Mouse (Mus musculus) heart, embryonic 15.5 days (tissue): ENCODE measurements around the gene Cdk17. TPM values are rescaled to one million over a fixed set of nuclear protein-coding genes. Genes with fewer than 3 reads are reported as not detected.

Experiments
- ATAC-seq: fragments of 200-750 bp; cut with Nextera tagmentation; replicated peaks from 2 replicates; pipeline ENCODE4 v1.8.0; 2017; ENCODE audit warnings: low read depth, moderate TSS enrichment; ENCODE audit not compliant: insufficient number of reproducible peaks, insufficient read depth, low FRiP score
- H3K27ac ChIP-seq: fragments of 300-500 bp; sonication (generic); 2 replicates; pipeline ENCODE4 v1.5.1; 2015; ENCODE audit warnings: mild to moderate bottlenecking, inconsistent platforms
- H3K27me3 ChIP-seq: fragments of 300-500 bp; sonication (generic); 2 replicates; pipeline ENCODE4 v1.6.1; 2015; ENCODE audit warnings: inconsistent platforms
- H3K36me3 ChIP-seq: fragments of 300-500 bp; sonication (generic); 2 replicates; pipeline ENCODE4 v1.6.1; 2015; ENCODE audit warnings: mild to moderate bottlenecking, inconsistent platforms
- H3K4me1 ChIP-seq: fragments of 300-500 bp; sonication (generic); replicated peaks from 2 replicates; pipeline ENCODE4 v1.6.1; 2015; ENCODE audit warnings: inconsistent platforms
- H3K4me2 ChIP-seq: fragments of 300-500 bp; sonication (generic); 2 replicates; pipeline ENCODE4 v1.6.1; 2015; ENCODE audit warnings: inconsistent platforms, mild to moderate bottlenecking, moderate library complexity
- H3K4me3 ChIP-seq: fragments of 300-500 bp; sonication (generic); 2 replicates; pipeline ENCODE4 v1.5.1; 2015; ENCODE audit warnings: mild to moderate bottlenecking, inconsistent platforms
- H3K9ac ChIP-seq: fragments of 300-500 bp; sonication (generic); 2 replicates; pipeline ENCODE4 v1.6.1; 2015; ENCODE audit warnings: mild to moderate bottlenecking, inconsistent platforms
- H3K9me3 ChIP-seq: fragments of 300-500 bp; sonication (generic); replicated peaks from 2 replicates; pipeline ENCODE4 v1.6.1; 2016; ENCODE audit warnings: inconsistent platforms
- WGBS: fragments of 180-500 bp; shearing (Covaris S2); methylation state at CpG from one replicate; pipeline ENCODE4 v1.1.7; 2015; ENCODE audit warnings: mixed read lengths; 5-methylcytosine and 5-hydroxymethylcytosine counted together
- polyA plus RNA-seq: library from polyadenylated mRNA; unstranded; fragments of >200 nt; fragmentation: Nextera tagmentation; extraction: Ambion mirVana; gene quantifications from 2 replicates; pipeline ENCODE4 v1.2.1, GENCODE M21; 2015

The Cdk17 gene
- polyA plus RNA-seq, 1 experiment from 2014 or later: 16.7 TPM

- Histone ChIP-seq H3K4me2 (peak overlapping the region; percentile 76), H3K4me3 (peak overlapping the region; percentile 91), H3K9ac (peak overlapping the region; percentile 97), H3K9me3 (no peaks in the 10 kb centered on the region), H3K27ac (peak overlapping the region; percentile 99), H3K27me3 (no peaks in the 10 kb centered on the region), H3K36me3 (no peaks in the 10 kb centered on the region), H3K4me1 (peaks cover 22% of the 10 kb centered on the region)
- under 1% methylated on average over 20 of the region's 26 CpGs for WGBS
- peak; percentile 91 for ATAC-seq
Measured at GRCm38 (mm10) chr10:93160497-93160806, 223 bp upstream of the Cdk17 start.

- peaks cover 33% of the 10 kb centered on the region for H3K4me1 ChIP-seq
- no peaks in the 10 kb centered on the region for H3K27me3 ChIP-seq
- H3K4me3 ChIP-seq: peak overlapping the region; percentile 91
- no peaks in the 10 kb centered on the region for H3K36me3 ChIP-seq
- peak; percentile 43 for ATAC-seq
- peak overlapping the region; percentile 97 for H3K9ac ChIP-seq
- 1% methylated on average over 32 of the region's 33 CpGs for WGBS
- H3K27ac ChIP-seq: peak overlapping the region; percentile 99
- no peaks in the 10 kb centered on the region for H3K9me3 ChIP-seq
- peak overlapping the region; percentile 76 for H3K4me2 ChIP-seq
Measured at GRCm38 (mm10) chr10:93161511-93162275, 1.0 kb downstream of the Cdk17 start.

GRCm38 (mm10) chr10:93162276-93162971 lies 1.7 kb downstream of the Cdk17 start:
- WGBS: 27% methylated on average over 11 of the region's 11 CpGs
- ATAC-seq: no peak

GRCm38 (mm10) chr10:93162972-93163660 lies 2.4 kb downstream of the Cdk17 start:
- H3K4me3 ChIP-seq: peak overlapping the region; percentile 18
- H3K9ac ChIP-seq: no peak overlapping the region
- ATAC-seq: no peak
- no peak overlapping the region for H3K27ac ChIP-seq
- WGBS: 70% methylated on average over 7 of the region's 7 CpGs
- no peaks in the 10 kb centered on the region for H3K36me3 ChIP-seq
- no peaks in the 10 kb centered on the region for H3K9me3 ChIP-seq
- no peaks in the 10 kb centered on the region for H3K27me3 ChIP-seq
- H3K4me1 ChIP-seq: peaks cover 34% of the 10 kb centered on the region
- H3K4me2 ChIP-seq: peak overlapping the region; percentile 76

More at GRCm38 (mm10) chr10:93162276-93162971, 1.7 kb downstream of the Cdk17 start:
- H3K4me3 ChIP-seq: peak overlapping the region; percentile 91
- H3K9ac ChIP-seq: peak overlapping the region; percentile 97
- H3K27me3 ChIP-seq: no peaks in the 10 kb centered on the region
- H3K27ac ChIP-seq: peak overlapping the region; percentile 99
- H3K36me3 ChIP-seq: no peaks in the 10 kb centered on the region
- no peaks in the 10 kb centered on the region for H3K9me3 ChIP-seq
- peaks cover 33% of the 10 kb centered on the region for H3K4me1 ChIP-seq
- H3K4me2 ChIP-seq: peak overlapping the region; percentile 76

- Histone ChIP-seq H3K27me3 (no peaks in the 10 kb centered on the region), H3K4me3 (no peak overlapping the region), H3K36me3 (no peaks in the 10 kb centered on the region), H3K27ac (0 out of 2 replicates have a peak overlapping the region, but pooled peaks have one; percentile 17), H3K9ac (no peak overlapping the region), H3K9me3 (no peaks in the 10 kb centered on the region), H3K4me2 (no peak overlapping the region), H3K4me1 (peaks cover 37% of the 10 kb centered on the region)
- no peak for ATAC-seq
- WGBS: 68% methylated on average over 6 of the region's 6 CpGs
Measured at GRCm38 (mm10) chr10:93163711-93164488, 3.2 kb downstream of the Cdk17 start.

GRCm38 (mm10) chr10:93165416-93166381 lies 5.0 kb downstream of the Cdk17 start:
- no peaks in the 10 kb centered on the region for H3K27me3 ChIP-seq
- WGBS: 26% methylated on average over 14 of the region's 14 CpGs
- no peak for ATAC-seq
- peak overlapping the region; percentile 19; the same call in 1 of the 2 replicates for H3K4me3 ChIP-seq
- no peaks in the 10 kb centered on the region for H3K36me3 ChIP-seq
- H3K4me2 ChIP-seq: peak overlapping the region; percentile 48
- H3K9ac ChIP-seq: no peak overlapping the region
- H3K9me3 ChIP-seq: no peaks in the 10 kb centered on the region
- H3K4me1 ChIP-seq: peaks cover 33% of the 10 kb centered on the region
- H3K27ac ChIP-seq: peak overlapping the region; percentile 71

GRCm38 (mm10) chr10:93166382-93166769 lies 5.7 kb downstream of the Cdk17 start:
- H3K4me1 ChIP-seq: peaks cover 36% of the 10 kb centered on the region
- WGBS: 23% methylated on average over 5 of the region's 5 CpGs
- no peak overlapping the region for H3K9ac ChIP-seq
- H3K4me3 ChIP-seq: peak overlapping the region; percentile 19; the same call in 1 of the 2 replicates
- H3K27me3 ChIP-seq: no peaks in the 10 kb centered on the region
- no peaks in the 10 kb centered on the region for H3K9me3 ChIP-seq
- no peaks in the 10 kb centered on the region for H3K36me3 ChIP-seq
- peak overlapping the region; percentile 71 for H3K27ac ChIP-seq
- ATAC-seq: no peak
- H3K4me2 ChIP-seq: peak overlapping the region; percentile 48

GRCm38 (mm10) chr10:93167311-93167710 lies 6.6 kb downstream of the Cdk17 start:
- no peak overlapping the region for H3K4me3 ChIP-seq
- H3K9ac ChIP-seq: no peak overlapping the region
- H3K9me3 ChIP-seq: no peaks in the 10 kb centered on the region
- no peaks in the 10 kb centered on the region for H3K36me3 ChIP-seq
- no peak overlapping the region for H3K27ac ChIP-seq
- H3K4me1 ChIP-seq: peaks cover 35% of the 10 kb centered on the region
- H3K27me3 ChIP-seq: no peaks in the 10 kb centered on the region
- 72% methylated on average over 6 of the region's 6 CpGs for WGBS
- no peak for ATAC-seq
- no peak overlapping the region for H3K4me2 ChIP-seq

- WGBS: 37% methylated on average over 4 of the region's 4 CpGs
- Histone ChIP-seq H3K9me3 (no peaks in the 10 kb centered on the region), H3K36me3 (no peaks in the 10 kb centered on the region), H3K4me2 (no peak overlapping the region), H3K27ac (peak overlapping the region; percentile 25; the same call in 1 of the 2 replicates), H3K4me1 (peaks cover 35% of the 10 kb centered on the region), H3K9ac (no peak overlapping the region), H3K4me3 (no peak overlapping the region), H3K27me3 (no peaks in the 10 kb centered on the region)
- ATAC-seq: no peak; the same call in 1 of the 2 replicates
Measured at GRCm38 (mm10) chr10:93168067-93168466, 7.4 kb downstream of the Cdk17 start.
